Mouse (Mus musculus): ENCODE data around the gene Sirt4. TPM values are rescaled to one million over a fixed set of nuclear protein-coding genes. Genes with fewer than 3 reads are reported as not detected.
"Not testable (repeated sequence)": the region's sequence is repeated elsewhere in the genome, so short reads cannot be mapped to it uniquely, and the experiment has no call there.

Gene Sirt4
- total and polyA plus RNA-seq, 3 experiments = 9.3 to 27.5 (median 13.3) TPM

- Histone ChIP-seq H3K9me3 (replicated peaks) (no peaks in the 10 kb centered on the region), H3K4me3 (ENCODE audit: low read depth, low read length) (no peak overlapping the region), H3K36me3 (replicated peaks) (peaks cover 59% of the 10 kb centered on the region), H3K4me1 (ENCODE audit: insufficient read depth, low read depth, low read length) (peaks cover 12% of the 10 kb centered on the region), H3K27me3 (ENCODE audit: insufficient read depth, low read length) (no peaks in the 10 kb centered on the region; the same call in 1 of the 2 replicates)
- no peak for ATAC-seq (ENCODE audit: extremely low read depth, insufficient number of reproducible peaks, low FRiP score, poor library complexity, severe bottlenecking)
- no peak for TF ChIP-seq GATA1 (IDR thresholded peaks at IDR 0.05; ENCODE audit: borderline replicate concordance, low read length)
- TF ChIP-seq CTCF (IDR thresholded peaks at IDR 0.05; ENCODE audit: low read depth, low read length) = no peak
- TF ChIP-seq GATA2 (IDR thresholded peaks at IDR 0.05; ENCODE audit: borderline replicate concordance, low read depth, low read length) = no peak
- TF ChIP-seq TAL1 (conservative IDR thresholded peaks at IDR 0.05; ENCODE audit: low read depth, low read length) = no peak
- TF ChIP-seq POLR2AphosphoS5 (IDR thresholded peaks at IDR 0.05; ENCODE audit: insufficient replicate concordance, low read depth, low read length) = no peak
- DNase-seq (ENCODE audit: low spot score) = no peak
These were observed 38.5 kb upstream of the Sirt4 start for GRCm38 (mm10) chr5:115522981-115523499.

- H3K4me1 ChIP-seq (ENCODE audit: insufficient read depth, low read depth, low read length) = peaks cover 12% of the 10 kb centered on the region
- ATAC-seq (ENCODE audit: extremely low read depth, insufficient number of reproducible peaks, low FRiP score, poor library complexity, severe bottlenecking) (no peak), DNase-seq (ENCODE audit: low spot score) (no peak)
- TF ChIP-seq TAL1 (conservative IDR thresholded peaks at IDR 0.05; ENCODE audit: low read depth, low read length) (no peak), CTCF (IDR thresholded peaks at IDR 0.05; ENCODE audit: low read depth, low read length) (no peak), GATA1 (IDR thresholded peaks at IDR 0.05; ENCODE audit: borderline replicate concordance, low read length) (no peak), GATA2 (IDR thresholded peaks at IDR 0.05; ENCODE audit: borderline replicate concordance, low read depth, low read length) (no peak), POLR2AphosphoS5 (IDR thresholded peaks at IDR 0.05; ENCODE audit: insufficient replicate concordance, low read depth, low read length) (no peak)
- no peaks in the 10 kb centered on the region for H3K9me3 ChIP-seq (replicated peaks)
- no peaks in the 10 kb centered on the region for H3K27me3 ChIP-seq (ENCODE audit: insufficient read depth, low read length)
- no peak overlapping the region for H3K4me3 ChIP-seq (ENCODE audit: low read depth, low read length)
- H3K36me3 ChIP-seq (replicated peaks) = peaks cover 58% of the 10 kb centered on the region
These were observed 38.0 kb upstream of the Sirt4 start for GRCm38 (mm10) chr5:115522531-115522930.

DNA sequence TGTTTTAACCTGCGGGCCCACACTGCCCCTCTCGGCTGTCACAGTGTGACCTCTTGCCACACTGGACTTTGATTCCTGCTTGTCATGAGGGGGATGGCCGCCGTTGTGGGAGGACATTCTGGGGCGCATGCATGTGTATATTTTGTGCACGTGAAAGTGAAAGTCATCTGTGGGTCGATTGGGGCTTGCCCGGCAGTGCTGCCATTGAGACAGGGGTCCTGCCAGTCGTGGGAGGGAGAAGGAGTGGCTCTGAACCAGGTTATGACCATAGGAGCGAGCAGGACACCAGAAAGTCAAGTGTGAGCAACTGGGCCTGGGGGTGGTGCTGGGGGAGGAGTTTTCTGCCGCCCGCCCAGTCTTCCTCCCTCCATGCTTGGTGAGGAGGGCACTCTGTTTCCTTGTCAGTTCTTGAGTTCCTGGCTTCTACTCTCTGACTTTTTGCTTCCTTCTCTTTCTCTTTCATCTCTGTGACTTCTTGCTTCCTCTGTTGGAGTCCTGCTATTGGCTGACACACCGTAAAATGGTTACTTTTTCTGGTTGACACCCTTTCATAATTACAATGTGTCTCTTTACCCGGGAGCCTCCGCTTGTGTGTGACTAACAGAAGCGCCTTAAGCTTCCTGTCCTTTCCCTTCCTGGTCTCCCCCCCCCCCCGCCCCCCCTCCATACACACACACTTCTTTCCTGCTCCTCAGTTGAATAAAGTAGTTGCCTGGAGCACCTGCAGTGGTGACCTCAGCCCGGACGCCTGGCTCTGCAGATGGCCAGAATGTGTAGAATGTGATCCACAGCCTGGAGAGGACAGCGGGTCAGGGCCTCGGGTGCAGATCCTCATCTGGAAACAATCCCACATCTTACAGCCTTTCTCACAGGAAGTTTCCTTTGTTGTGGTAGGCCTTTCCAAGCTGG is 37.3 kb upstream of the Sirt4 start:
- peaks cover 12% of the 10 kb centered on the region for H3K4me1 ChIP-seq (ENCODE audit: insufficient read depth, low read depth, low read length)
- no peak for TF ChIP-seq POLR2AphosphoS5 (IDR thresholded peaks at IDR 0.05; ENCODE audit: insufficient replicate concordance, low read depth, low read length)
- TF ChIP-seq GATA1 (IDR thresholded peaks at IDR 0.05; ENCODE audit: borderline replicate concordance, low read length) = no peak
- DNase-seq (ENCODE audit: low spot score) (no peak), ATAC-seq (ENCODE audit: extremely low read depth, insufficient number of reproducible peaks, low FRiP score, poor library complexity, severe bottlenecking) (no peak)
- H3K9me3 ChIP-seq (replicated peaks) = no peaks in the 10 kb centered on the region
- peaks cover 58% of the 10 kb centered on the region for H3K36me3 ChIP-seq (replicated peaks)
- H3K27me3 ChIP-seq (ENCODE audit: insufficient read depth, low read length) = no peaks in the 10 kb centered on the region
- H3K4me3 ChIP-seq (ENCODE audit: low read depth, low read length) = no peak overlapping the region; the same call in 1 of the 2 replicates

GRCm38 (mm10) chr5:115520325-115520869 is 35.9 kb upstream of the Sirt4 start:
- Histone ChIP-seq H3K36me3 (replicated peaks) (peaks cover 53% of the 10 kb centered on the region), H3K27me3 (ENCODE audit: insufficient read depth, low read length) (no peaks in the 10 kb centered on the region), H3K4me1 (ENCODE audit: insufficient read depth, low read depth, low read length) (peaks cover 15% of the 10 kb centered on the region), H3K9me3 (replicated peaks) (no peaks in the 10 kb centered on the region), H3K4me3 (ENCODE audit: low read depth, low read length) (no peak overlapping the region)
- DNase-seq (ENCODE audit: low spot score) (no peak), ATAC-seq (ENCODE audit: extremely low read depth, insufficient number of reproducible peaks, low FRiP score, poor library complexity, severe bottlenecking) (no peak)
- no peak for TF ChIP-seq GATA2 (IDR thresholded peaks at IDR 0.05; ENCODE audit: borderline replicate concordance, low read depth, low read length)
- no peak for TF ChIP-seq POLR2AphosphoS5 (IDR thresholded peaks at IDR 0.05; ENCODE audit: insufficient replicate concordance, low read depth, low read length)
- TF ChIP-seq GATA1 (IDR thresholded peaks at IDR 0.05; ENCODE audit: borderline replicate concordance, low read length) = no peak
- TF ChIP-seq TAL1 (conservative IDR thresholded peaks at IDR 0.05; ENCODE audit: low read depth, low read length) = no peak
- TF ChIP-seq CTCF (IDR thresholded peaks at IDR 0.05; ENCODE audit: low read depth, low read length) = no peak

GRCm38 (mm10) chr5:115518214-115518613 is 33.7 kb upstream of the Sirt4 start:
- H3K36me3 ChIP-seq (replicated peaks) = peaks cover 51% of the 10 kb centered on the region
- H3K4me3 ChIP-seq (ENCODE audit: low read depth, low read length); ATAC-seq (ENCODE audit: extremely low read depth, insufficient number of reproducible peaks, low FRiP score, poor library complexity, severe bottlenecking); H3K27me3 ChIP-seq (ENCODE audit: insufficient read depth, low read length); DNase-seq (ENCODE audit: low spot score); H3K9me3 ChIP-seq (replicated peaks): not testable (repeated sequence)
- peaks cover 13% of the 10 kb centered on the region for H3K4me1 ChIP-seq (ENCODE audit: insufficient read depth, low read depth, low read length)

GRCm38 (mm10) chr5:115517501-115517900 is 33.0 kb upstream of the Sirt4 start:
- no peak for ATAC-seq (ENCODE audit: extremely low read depth, insufficient number of reproducible peaks, low FRiP score, poor library complexity, severe bottlenecking)
- Histone ChIP-seq H3K27me3 (ENCODE audit: insufficient read depth, low read length) (no peaks in the 10 kb centered on the region), H3K9me3 (replicated peaks) (no peaks in the 10 kb centered on the region), H3K4me3 (ENCODE audit: low read depth, low read length) (no peak overlapping the region), H3K36me3 (replicated peaks) (peaks cover 46% of the 10 kb centered on the region), H3K4me1 (ENCODE audit: insufficient read depth, low read depth, low read length) (peaks cover 13% of the 10 kb centered on the region)
- DNase-seq (ENCODE audit: low spot score) = no peak
- no peak for TF ChIP-seq GATA2 (IDR thresholded peaks at IDR 0.05; ENCODE audit: borderline replicate concordance, low read depth, low read length)
- TF ChIP-seq CTCF (IDR thresholded peaks at IDR 0.05; ENCODE audit: low read depth, low read length) = no peak
- no peak for TF ChIP-seq POLR2AphosphoS5 (IDR thresholded peaks at IDR 0.05; ENCODE audit: insufficient replicate concordance, low read depth, low read length)
- TF ChIP-seq TAL1 (conservative IDR thresholded peaks at IDR 0.05; ENCODE audit: low read depth, low read length) = no peak
- TF ChIP-seq GATA1 (IDR thresholded peaks at IDR 0.05; ENCODE audit: borderline replicate concordance, low read length) = no peak

All from G1E (cell line).